Mouse (Mus musculus) lung, adult 2 months (tissue): ENCODE results near the gene Aldh1b1.

Experiments used
- CTCF ChIP-seq: fragments of 200-500 bp; IDR thresholded peaks from 2 replicates; pipeline ENCODE4 v1.5.1; 2011; ENCODE audit warnings: mild to moderate bottlenecking, low read length, control low read depth; ENCODE audit not compliant: insufficient read depth
- POLR2A ChIP-seq: fragments of 200-500 bp; IDR thresholded peaks from 2 replicates; pipeline ENCODE4 v1.6.1; 2011; ENCODE audit warnings: low read depth, mild to moderate bottlenecking, control low read depth, low read length, borderline replicate concordance; ENCODE audit errors: extremely low read depth

GRCm38 (mm10) chr4:45753211-45753809 lies 45.5 kb upstream of the Aldh1b1 start:
- TF ChIP-seq CTCF (no peak), POLR2A (no peak)
